11 mouse cellular contexts compared by ENCODE assay signal in genomic region chr8:108593891-108594290, GRCm38 (mm10).
DNase-seq lines count a peak whose midpoint lies in the region; ATAC-seq and TF ChIP-seq lines count a peak whose summit lies in the region.
"Had no signal": no experiment of that assay in that cellular context is flagged by ENCODE, and none has a peak within 500 bp of the region (broad histone marks: within the 10 kb centered on the region; RNA-seq: fewer than 3 reads in every experiment).

No protein-coding gene starts in this region.

- no peak overlapping the region for H3K4me3 ChIP-seq in heart, postnatal 0 days (ENCODE audit: low read depth, low read length)
- H3K4me3 ChIP-seq in heart, adult 2 months: no peak overlapping the region
- H3K4me3 ChIP-seq in midbrain, embryonic 11.5 days (ENCODE audit: low read depth, low read length): no peak overlapping the region
- H3K4me3 ChIP-seq in midbrain, embryonic 13.5 days (replicated peaks): no peak overlapping the region
- no peak overlapping the region for H3K4me3 ChIP-seq in embryonic facial prominence, embryonic 15.5 days (replicated peaks)
- H3K4me3 ChIP-seq: myocyte had no signal

- intact Hi-C loops in heart, adult 2 months (cut with DNase I): no loop called here

- no peak for TF ChIP-seq POLR2A in heart, adult 2 months (IDR thresholded peaks at IDR 0.05; ENCODE audit: insufficient read depth, low read depth, low read length)

- DNase-seq in heart, postnatal 0 days (ENCODE audit: low spot score): peak; percentile 39
- no peak for DNase-seq in heart, adult 2 months
- DNase-seq in midbrain, embryonic 11.5 days (ENCODE audit: low spot score, missing footprints): peak; percentile 71
- DNase-seq in Muller cell, postnatal 12 days (ENCODE audit: inconsistent ontology term): no peak
- no peak for DNase-seq in MN1 (ENCODE audit: low spot score)
- DNase-seq: cerebellum, postnatal 36 days; gastrocnemius, postnatal 14 days; right cerebral cortex, postnatal 25 days had no signal

- H3K27ac ChIP-seq in heart, postnatal 0 days (ENCODE audit: low read depth): peak overlapping the region; percentile 15; the same call in 1 of the 2 replicates
- no peak overlapping the region; the same call in 1 of the 2 replicates for H3K27ac ChIP-seq in heart, adult 2 months
- H3K27ac ChIP-seq in midbrain, embryonic 11.5 days (ENCODE audit: low read depth, low read length): no peak overlapping the region
- no peak overlapping the region for H3K27ac ChIP-seq in midbrain, embryonic 13.5 days
- H3K27ac ChIP-seq in embryonic facial prominence, embryonic 15.5 days (replicated peaks): peak overlapping the region; percentile 78

- H3K36me3 ChIP-seq in heart, postnatal 0 days (replicated peaks; ENCODE audit: control insufficient read depth, insufficient read depth, low read length): no peaks in the 10 kb centered on the region
- no peaks in the 10 kb centered on the region for H3K36me3 ChIP-seq in heart, adult 2 months (ENCODE audit: control insufficient read depth, insufficient read depth, low read length)
- H3K36me3 ChIP-seq in midbrain, embryonic 11.5 days (ENCODE audit: control insufficient read depth, insufficient read depth, low read length): no peaks in the 10 kb centered on the region
- no peaks in the 10 kb centered on the region for H3K36me3 ChIP-seq in midbrain, embryonic 13.5 days
- H3K36me3 ChIP-seq in embryonic facial prominence, embryonic 15.5 days: no peaks in the 10 kb centered on the region

- peak; percentile 27; the same call in 1 of the 2 replicates for ATAC-seq in heart, postnatal 0 days (ENCODE audit: insufficient read depth, low read depth)
- ATAC-seq in midbrain, embryonic 11.5 days (ENCODE audit: low FRiP score): no peak
- no peak for ATAC-seq in midbrain, embryonic 13.5 days
- peak; percentile 72; the same call in 1 of the 2 replicates for ATAC-seq in embryonic facial prominence, embryonic 15.5 days (ENCODE audit: insufficient number of reproducible peaks, low FRiP score, low TSS enrichment, low read depth)

- WGBS in heart, postnatal 0 days: 66% methylated on average over 9 of the region's 9 CpGs
- WGBS in heart, adult 2 months: 67% methylated on average over 9 of the region's 9 CpGs
- WGBS in midbrain, embryonic 11.5 days: 67% methylated on average over 9 of the region's 9 CpGs
- WGBS in midbrain, embryonic 13.5 days: 74% methylated on average over 9 of the region's 9 CpGs
- WGBS in embryonic facial prominence, embryonic 15.5 days: 25% methylated on average over 9 of the region's 9 CpGs

- H3K79me2 ChIP-seq in heart, adult 2 months (replicated peaks; ENCODE audit: control insufficient read depth, insufficient read depth, low read length): no peaks in the 10 kb centered on the region

- H3K9me3 ChIP-seq in heart, postnatal 0 days (replicated peaks; ENCODE audit: control insufficient read depth, low read length): no peaks in the 10 kb centered on the region
- no peaks in the 10 kb centered on the region for H3K9me3 ChIP-seq in midbrain, embryonic 11.5 days (ENCODE audit: control insufficient read depth, low read length)
- H3K9me3 ChIP-seq in midbrain, embryonic 13.5 days: no peaks in the 10 kb centered on the region
- H3K9me3 ChIP-seq in embryonic facial prominence, embryonic 15.5 days (replicated peaks): no peaks in the 10 kb centered on the region

- H3K4me2 ChIP-seq in heart, postnatal 0 days (ENCODE audit: low read depth, low read length): no peak overlapping the region
- no peak overlapping the region for H3K4me2 ChIP-seq in midbrain, embryonic 11.5 days
- no peak overlapping the region for H3K4me2 ChIP-seq in midbrain, embryonic 13.5 days (replicated peaks)
- peak overlapping the region; percentile 27 for H3K4me2 ChIP-seq in embryonic facial prominence, embryonic 15.5 days (replicated peaks)

- no peak overlapping the region for H3K9ac ChIP-seq in heart, postnatal 0 days (replicated peaks; ENCODE audit: low read depth, low read length)
- H3K9ac ChIP-seq in heart, adult 2 months (ENCODE audit: low read depth, low read length): no peak overlapping the region
- no peak overlapping the region for H3K9ac ChIP-seq in midbrain, embryonic 11.5 days (ENCODE audit: low read length)
- no peak overlapping the region for H3K9ac ChIP-seq in midbrain, embryonic 13.5 days (replicated peaks)
- H3K9ac ChIP-seq in embryonic facial prominence, embryonic 15.5 days: no peak overlapping the region

- TF ChIP-seq EP300 in heart, postnatal 0 days (IDR thresholded peaks at IDR 0.05; ENCODE audit: low read depth): no peak
- no peak for TF ChIP-seq EP300 in heart, adult 2 months (IDR thresholded peaks at IDR 0.05; ENCODE audit: insufficient read depth, low read depth, low read length)

- H3K27me3 ChIP-seq in heart, postnatal 0 days (ENCODE audit: control insufficient read depth, insufficient read depth, low read length): no peaks in the 10 kb centered on the region
- H3K27me3 ChIP-seq in heart, adult 2 months (ENCODE audit: control insufficient read depth, insufficient read depth, low read length): no peaks in the 10 kb centered on the region
- H3K27me3 ChIP-seq in midbrain, embryonic 11.5 days (ENCODE audit: control insufficient read depth, insufficient read depth, low read length): no peaks in the 10 kb centered on the region
- H3K27me3 ChIP-seq in midbrain, embryonic 13.5 days: 0 out of 2 replicates have a peak, but pooled peaks cover 3% of the 10 kb centered on the region
- H3K27me3 ChIP-seq in embryonic facial prominence, embryonic 15.5 days: no peaks in the 10 kb centered on the region

- H3K4me1 ChIP-seq in heart, postnatal 0 days (ENCODE audit: control insufficient read depth, insufficient read depth): no peaks in the 10 kb centered on the region
- peaks cover 8% of the 10 kb centered on the region for H3K4me1 ChIP-seq in heart, adult 2 months (ENCODE audit: control insufficient read depth, insufficient read depth, low read length)
- peaks cover 11% of the 10 kb centered on the region for H3K4me1 ChIP-seq in midbrain, embryonic 11.5 days (ENCODE audit: control insufficient read depth, insufficient read depth, low read length)
- H3K4me1 ChIP-seq in midbrain, embryonic 13.5 days (replicated peaks): peaks cover 16% of the 10 kb centered on the region
- peaks cover 32% of the 10 kb centered on the region for H3K4me1 ChIP-seq in embryonic facial prominence, embryonic 15.5 days

- no peak for TF ChIP-seq CTCF in heart, postnatal 0 days (IDR thresholded peaks at IDR 0.05; ENCODE audit: low read depth)
- TF ChIP-seq CTCF in heart, adult 2 months (IDR thresholded peaks at IDR 0.05): no peak

Comparison
In these comparisons a context has a peak if more than half of its experiments do, and no peak if none do; other contexts are left out.
1. DNase-seq: peak in heart, postnatal 0 days (single experiment) and midbrain, embryonic 11.5 days (single experiment); none in heart, adult 2 months (0 of 2), Muller cell, postnatal 12 days (single experiment) and MN1 (single experiment).
2. H3K27ac ChIP-seq: peak in heart, postnatal 0 days (single experiment) and embryonic facial prominence, embryonic 15.5 days (single experiment); none in heart, adult 2 months (single experiment), midbrain, embryonic 11.5 days (single experiment) and midbrain, embryonic 13.5 days (single experiment).
3. ATAC-seq: peak in heart, postnatal 0 days (single experiment) and embryonic facial prominence, embryonic 15.5 days (single experiment); none in midbrain, embryonic 11.5 days (single experiment) and midbrain, embryonic 13.5 days (single experiment).